Mouse (Mus musculus) lung, adult 18-20 months (tissue): ENCODE results near the gene Pgam1.
A peak's percentile ranks its signal among the peaks of the same experiment; 100 is the strongest.
"Not testable (repeated sequence)": the region's sequence is repeated elsewhere in the genome, so short reads cannot be mapped to it uniquely, and the experiment has no call there.

Source experiments
- DNase-seq, 2 experiments: peaks; one replicate each; pipeline ENCODE4 v3.0.0; 2022; ENCODE audit warnings: mixed read lengths in 2 of 2

The Pgam1 gene

GRCm38 (mm10) chr19:41911178-41912073 is at the start of gene Pgam1:
TSS of gene Pgam1 (plus strand) at chr19:41911923.
- peak; percentile 96 to 97 for DNase-seq

GRCm38 (mm10) chr19:41866707-41867106 is 45.0 kb upstream of the Pgam1 start:
- DNase-seq, result no peak

GRCm38 (mm10) chr19:41869296-41869695 is 42.4 kb upstream of the Pgam1 start:
- DNase-seq, result no peak

- DNase-seq, result not testable (repeated sequence)
Measured at GRCm38 (mm10) chr19:41869946-41870345, 41.8 kb upstream of the Pgam1 start.

GRCm38 (mm10) chr19:41872285-41872684 is 39.4 kb upstream of the Pgam1 start:
- DNase-seq, result no peak

GRCm38 (mm10) chr19:41874356-41874755 is 37.4 kb upstream of the Pgam1 start:
- no peak for DNase-seq

- DNase-seq, result no peak
Measured at GRCm38 (mm10) chr19:41881842-41882241, 29.9 kb upstream of the Pgam1 start.

GRCm38 (mm10) chr19:41883882-41884281 is 27.8 kb upstream of the Pgam1 start:
- DNase-seq, result no peak

GRCm38 (mm10) chr19:41888191-41888590 is 23.5 kb upstream of the Pgam1 start:
- DNase-seq, result no peak

GRCm38 (mm10) chr19:41894959-41895358 is 16.8 kb upstream of the Pgam1 start:
- DNase-seq, result no peak

GRCm38 (mm10) chr19:41895460-41896318 is 16.0 kb upstream of the Pgam1 start, which contains the start of gene Rrp12:
TSS of gene Rrp12 (minus strand) at chr19:41896173.
- DNase-seq, result peak; percentile 83 to 90

- no peak for DNase-seq
Measured at GRCm38 (mm10) chr19:41896319-41896711, 15.4 kb upstream of the Pgam1 start.

GRCm38 (mm10) chr19:41898860-41899259 is 12.9 kb upstream of the Pgam1 start:
- DNase-seq, result peak in 1 of 2 experiments; percentile 23

- no peak for DNase-seq
Measured at GRCm38 (mm10) chr19:41900495-41901090, 11.1 kb upstream of the Pgam1 start.

GRCm38 (mm10) chr19:41901696-41902095 is 10.0 kb upstream of the Pgam1 start:
- DNase-seq, result no peak

- no peak for DNase-seq
Measured at GRCm38 (mm10) chr19:41902848-41903593, 8.7 kb upstream of the Pgam1 start.

GRCm38 (mm10) chr19:41905246-41905645 is 6.5 kb upstream of the Pgam1 start:
- DNase-seq, result no peak

GRCm38 (mm10) chr19:41906311-41907078 is 5.2 kb upstream of the Pgam1 start:
- DNase-seq, result no peak

GRCm38 (mm10) chr19:41907079-41907760 is 4.5 kb upstream of the Pgam1 start:
- DNase-seq, result no peak

- no peak for DNase-seq
Measured at GRCm38 (mm10) chr19:41908736-41909135, 3.0 kb upstream of the Pgam1 start.

GRCm38 (mm10) chr19:41910396-41910795 is 1.3 kb upstream of the Pgam1 start:
- no peak for DNase-seq
